Mouse (Mus musculus): ENCODE data around the gene Ift88. TPM values are rescaled to one million over a fixed set of nuclear protein-coding genes. Genes with fewer than 3 reads are reported as not detected.

The Ift88 gene
- polyA plus RNA-seq, 1 experiment from 2014 or later = 16.0 TPM

GRCm38 (mm10) chr14:57532577-57532976 lies 108.7 kb downstream of the Ift88 start:
- DNase-seq (no peak), ATAC-seq (ENCODE audit: insufficient read depth) (no peak)
- Histone ChIP-seq H3K4me1 (ENCODE audit: insufficient read depth) (peaks cover 25% of the 10 kb centered on the region), H3K9ac (no peak overlapping the region), H3K4me2 (no peak overlapping the region), H3K27me3 (ENCODE audit: insufficient read depth, low read length) (peaks cover 2% of the 10 kb centered on the region; the same call in 1 of the 2 replicates), H3K36me3 (ENCODE audit: insufficient read depth) (no peaks in the 10 kb centered on the region), H3K4me3 (ENCODE audit: low read depth, low read length) (no peak overlapping the region), H3K9me3 (ENCODE audit: low read depth, low read length) (no peaks in the 10 kb centered on the region), H3K27ac (ENCODE audit: low read depth) (no peak overlapping the region)
- TF ChIP-seq CTCF (IDR thresholded peaks at IDR 0.05; ENCODE audit: low read depth) = no peak
- 87% methylated on average over 3 of the region's 3 CpGs for WGBS

GRCm38 (mm10) chr14:57533214-57533613 lies 109.4 kb downstream of the Ift88 start:
- H3K4me3 ChIP-seq (ENCODE audit: low read depth, low read length) = no peak overlapping the region
- DNase-seq (peak; percentile 81), ATAC-seq (ENCODE audit: insufficient read depth) (no peak)
- TF ChIP-seq CTCF (IDR thresholded peaks at IDR 0.05; ENCODE audit: low read depth) = peak; percentile 88
- H3K27me3 ChIP-seq (ENCODE audit: insufficient read depth, low read length) = peaks cover 2% of the 10 kb centered on the region; the same call in 1 of the 2 replicates
- no peak overlapping the region for H3K27ac ChIP-seq (ENCODE audit: low read depth)
- no peak overlapping the region for H3K9ac ChIP-seq
- no peak overlapping the region for H3K4me2 ChIP-seq
- H3K36me3 ChIP-seq (ENCODE audit: insufficient read depth) = no peaks in the 10 kb centered on the region
- H3K9me3 ChIP-seq (ENCODE audit: low read depth, low read length) = no peaks in the 10 kb centered on the region
- peaks cover 32% of the 10 kb centered on the region for H3K4me1 ChIP-seq (ENCODE audit: insufficient read depth)
- WGBS = 44% methylated on average over 3 of the region's 3 CpGs

GRCm38 (mm10) chr14:57533841-57534240 lies 110.0 kb downstream of the Ift88 start:
- no peak for TF ChIP-seq CTCF (IDR thresholded peaks at IDR 0.05; ENCODE audit: low read depth)
- H3K4me2 ChIP-seq = no peak overlapping the region
- ATAC-seq (ENCODE audit: insufficient read depth) = no peak

GRCm38 (mm10) chr14:57534346-57534745 lies 110.5 kb downstream of the Ift88 start:
- no peaks in the 10 kb centered on the region for H3K36me3 ChIP-seq (ENCODE audit: insufficient read depth)
- no peak for TF ChIP-seq CTCF (IDR thresholded peaks at IDR 0.05; ENCODE audit: low read depth)
- ATAC-seq (ENCODE audit: insufficient read depth) (peak; percentile 17; the same call in 1 of the 2 replicates), DNase-seq (peak; percentile 85)
- peak overlapping the region; percentile 16; the same call in 1 of the 2 replicates for H3K9ac ChIP-seq
- peak overlapping the region; percentile 38; the same call in 1 of the 2 replicates for H3K4me2 ChIP-seq
- H3K27me3 ChIP-seq (ENCODE audit: insufficient read depth, low read length) = peaks cover 2% of the 10 kb centered on the region; the same call in 1 of the 2 replicates
- peaks cover 33% of the 10 kb centered on the region for H3K4me1 ChIP-seq (ENCODE audit: insufficient read depth)
- WGBS = 7% methylated on average over 5 of the region's 5 CpGs
- no peaks in the 10 kb centered on the region for H3K9me3 ChIP-seq (ENCODE audit: low read depth, low read length)
- no peak overlapping the region for H3K4me3 ChIP-seq (ENCODE audit: low read depth, low read length)
- H3K27ac ChIP-seq (ENCODE audit: low read depth) = peak overlapping the region; percentile 89

More at GRCm38 (mm10) chr14:57533841-57534240, 110.0 kb downstream of the Ift88 start:
- Histone ChIP-seq H3K9me3 (ENCODE audit: low read depth, low read length) (no peaks in the 10 kb centered on the region), H3K36me3 (ENCODE audit: insufficient read depth) (no peaks in the 10 kb centered on the region), H3K4me3 (ENCODE audit: low read depth, low read length) (no peak overlapping the region), H3K27me3 (ENCODE audit: insufficient read depth, low read length) (peaks cover 2% of the 10 kb centered on the region; the same call in 1 of the 2 replicates), H3K27ac (ENCODE audit: low read depth) (no peak overlapping the region; the same call in 1 of the 2 replicates), H3K9ac (no peak overlapping the region), H3K4me1 (ENCODE audit: insufficient read depth) (peaks cover 33% of the 10 kb centered on the region)
- no peak for DNase-seq
- 24% methylated on average over 11 of the region's 11 CpGs for WGBS

GRCm38 (mm10) chr14:57534961-57535360 lies 111.1 kb downstream of the Ift88 start:
- Histone ChIP-seq H3K9ac (peak overlapping the region; percentile 16; the same call in 1 of the 2 replicates), H3K27ac (ENCODE audit: low read depth) (peak overlapping the region; percentile 89)

GRCm38 (mm10) chr14:57535646-57536045 lies 111.8 kb downstream of the Ift88 start:
- no peak overlapping the region for H3K4me3 ChIP-seq (ENCODE audit: low read depth, low read length)
- no peaks in the 10 kb centered on the region for H3K9me3 ChIP-seq (ENCODE audit: low read depth, low read length)
- 37% methylated on average over 6 of the region's 6 CpGs for WGBS
- H3K4me1 ChIP-seq (ENCODE audit: insufficient read depth) = peaks cover 33% of the 10 kb centered on the region
- peaks cover 2% of the 10 kb centered on the region; the same call in 1 of the 2 replicates for H3K27me3 ChIP-seq (ENCODE audit: insufficient read depth, low read length)
- peak; percentile 21; the same call in 1 of the 2 replicates for ATAC-seq (ENCODE audit: insufficient read depth)
- TF ChIP-seq CTCF (IDR thresholded peaks at IDR 0.05; ENCODE audit: low read depth) = no peak
- H3K27ac ChIP-seq (ENCODE audit: low read depth) = peak overlapping the region; percentile 89; the same call in 1 of the 2 replicates
- no peaks in the 10 kb centered on the region for H3K36me3 ChIP-seq (ENCODE audit: insufficient read depth)
- no peak overlapping the region for H3K9ac ChIP-seq
- H3K4me2 ChIP-seq = no peak overlapping the region
- peak; percentile 80 for DNase-seq

More at GRCm38 (mm10) chr14:57534961-57535360, 111.1 kb downstream of the Ift88 start:
- peak; percentile 82 for DNase-seq
- Histone ChIP-seq H3K4me1 (ENCODE audit: insufficient read depth) (peaks cover 33% of the 10 kb centered on the region), H3K27me3 (ENCODE audit: insufficient read depth, low read length) (peaks cover 2% of the 10 kb centered on the region; the same call in 1 of the 2 replicates), H3K4me3 (ENCODE audit: low read depth, low read length) (no peak overlapping the region), H3K4me2 (peak overlapping the region; percentile 38), H3K36me3 (ENCODE audit: insufficient read depth) (no peaks in the 10 kb centered on the region), H3K9me3 (ENCODE audit: low read depth, low read length) (no peaks in the 10 kb centered on the region)
- peak; percentile 22; the same call in 1 of the 2 replicates for TF ChIP-seq CTCF (IDR thresholded peaks at IDR 0.05; ENCODE audit: low read depth)
- 15% methylated on average over 8 of the region's 8 CpGs for WGBS
- peak; percentile 45 for ATAC-seq (ENCODE audit: insufficient read depth)

- Histone ChIP-seq H3K4me2 (peak overlapping the region; percentile 39; the same call in 1 of the 2 replicates), H3K4me3 (ENCODE audit: low read depth, low read length) (no peak overlapping the region), H3K4me1 (ENCODE audit: insufficient read depth) (peaks cover 33% of the 10 kb centered on the region), H3K9ac (no peak overlapping the region), H3K27me3 (ENCODE audit: insufficient read depth, low read length) (peaks cover 2% of the 10 kb centered on the region; the same call in 1 of the 2 replicates), H3K36me3 (ENCODE audit: insufficient read depth) (no peaks in the 10 kb centered on the region), H3K9me3 (ENCODE audit: low read depth, low read length) (no peaks in the 10 kb centered on the region), H3K27ac (ENCODE audit: low read depth) (peak overlapping the region; percentile 84)
- ATAC-seq (ENCODE audit: insufficient read depth) (no peak), DNase-seq (peak; percentile 29)
- no peak for TF ChIP-seq CTCF (IDR thresholded peaks at IDR 0.05; ENCODE audit: low read depth)
- 49% methylated on average over 9 of the region's 9 CpGs for WGBS
Observed at GRCm38 (mm10) chr14:57536820-57537219, 113.0 kb downstream of the Ift88 start.

All from lung, embryonic 14.5 days (tissue).